Mouse (Mus musculus) left cerebral cortex, adult 2 months (tissue): ENCODE results near the gene Gm11060. TPM values are rescaled to one million over a fixed set of nuclear protein-coding genes. Genes with fewer than 3 reads are reported as not detected.

ENCODE experiments used
- DNase-seq, 2 experiments: peaks; one replicate each; pipeline ENCODE4 v3.0.0; 2021 to 2022; ENCODE audit warnings: low spot score in 2 of 2, mixed read lengths in 1 of 2; ENCODE audit errors: extremely low spot score in 1 of 2
- H3K27ac ChIP-seq: fragments of 200-600 bp; 2 replicates; pipeline ENCODE4 v1.8.1; 2022
- H3K4me3 ChIP-seq: fragments of 200-600 bp; 2 replicates; pipeline ENCODE4 v1.8.1; 2022
- CTCF ChIP-seq: fragments of 200-600 bp; IDR thresholded peaks from 2 replicates; pipeline ENCODE4 v1.8.1; 2022; ENCODE audit warnings: antibody characterized with exemption, mild to moderate bottlenecking, moderate library complexity
- intact Hi-C: fragments of 180-260 bp; cut with DNase I; formaldehyde crosslinking; loops from one replicate; pipeline ENCODE4 v1.15.1; 2025
- long read RNA-seq, 2 experiments: library from polyadenylated mRNA; stranded (forward); transcript quantifications; one replicate each; pipeline ENCODE4 v2.0.0; 2021; ENCODE audit warnings: borderline mapping rate in 2 of 2
- total RNA-seq, 2 experiments: library from RNA; stranded (reverse); gene quantifications; 2 replicates each; pipeline ENCODE4 v1.2.3; 2021

Gm11060 gene
- not detected for total RNA-seq
- long read RNA-seq, experiment 1 = 0 reads
- long read RNA-seq, experiment 2 = 0 reads

DNA sequence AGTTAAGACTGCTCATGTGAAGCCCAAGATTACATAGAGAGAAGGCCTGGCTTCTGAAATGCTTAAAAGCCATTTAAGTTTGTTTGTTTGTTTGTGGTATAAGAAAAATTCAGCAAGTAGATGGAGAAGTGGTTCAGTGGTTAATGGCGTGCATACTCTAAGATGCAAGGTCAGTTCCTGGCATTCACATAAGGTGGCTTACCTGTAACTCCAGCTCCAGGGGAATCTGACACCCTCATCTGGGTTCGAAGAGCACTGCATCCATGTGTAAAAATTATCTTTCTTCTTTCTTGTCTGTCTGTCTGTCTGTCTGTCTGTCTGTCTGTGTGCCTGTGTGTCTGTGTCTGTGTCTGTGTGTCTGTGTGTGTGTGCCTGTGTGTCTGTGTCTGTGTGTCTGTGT lies at the start of gene Gm11060:
Gm11060 (plus strand) TSS at position 301 of the 400 bp plus-strand sequence.
- H3K27ac ChIP-seq = no peak within 1 kb of the TSS
- no peak for DNase-seq
- no peak within 1 kb of the TSS for H3K4me3 ChIP-seq
- intact Hi-C loops = no loop called here
- TF ChIP-seq CTCF = no peak

- Histone ChIP-seq H3K27ac (no peak overlapping the region), H3K4me3 (no peak overlapping the region)
- no peak for DNase-seq
- TF ChIP-seq CTCF = no peak
- intact Hi-C loops = no loop called here
Measured at GRCm38 (mm10) chr2:105043152-105043551, 48.7 kb upstream of the Gm11060 start.

- Histone ChIP-seq H3K27ac (no peak overlapping the region), H3K4me3 (no peak overlapping the region)
- no peak for DNase-seq
- intact Hi-C loops = no loop called here
- no peak for TF ChIP-seq CTCF
Measured at GRCm38 (mm10) chr2:105048301-105048700, 43.5 kb upstream of the Gm11060 start.

DNA sequence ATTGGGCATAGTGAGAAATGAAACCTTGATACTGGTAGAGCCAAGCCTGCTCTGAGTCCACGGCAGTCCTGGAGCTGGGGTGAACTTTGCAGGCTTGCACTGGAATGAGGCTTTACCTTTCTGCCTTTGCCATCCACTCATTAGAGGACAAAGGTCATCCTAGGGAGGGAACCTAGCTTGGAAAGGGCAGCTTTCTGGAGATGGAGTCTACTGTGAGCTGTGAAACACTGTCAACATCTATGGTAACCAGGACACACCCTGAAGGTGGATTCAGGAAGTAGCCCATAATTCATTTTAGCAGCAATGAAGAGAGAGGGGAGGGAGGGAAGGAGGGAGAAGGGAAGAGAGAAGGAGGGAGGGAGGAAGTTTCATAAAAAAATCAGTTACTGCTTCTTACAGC lies 36.3 kb upstream of the Gm11060 start:
- TF ChIP-seq CTCF = no peak
- H3K27ac ChIP-seq = no peak overlapping the region
- intact Hi-C loops = no loop called here
- H3K4me3 ChIP-seq = no peak overlapping the region
- DNase-seq = no peak

GRCm38 (mm10) chr2:105058577-105059116 lies 33.2 kb upstream of the Gm11060 start:
- DNase-seq = no peak
- no peak for TF ChIP-seq CTCF
- intact Hi-C loops = no loop called here
- no peak overlapping the region for H3K27ac ChIP-seq
- H3K4me3 ChIP-seq = no peak overlapping the region

GRCm38 (mm10) chr2:105062741-105063372 lies 29.0 kb upstream of the Gm11060 start:
- Histone ChIP-seq H3K27ac (no peak overlapping the region), H3K4me3 (no peak overlapping the region)
- no peak for DNase-seq
- intact Hi-C loops = no loop called here
- TF ChIP-seq CTCF = no peak

- DNase-seq = no peak
- H3K4me3 ChIP-seq = no peak overlapping the region
- TF ChIP-seq CTCF = no peak; the same call in 1 of the 2 replicates
- intact Hi-C loops = no loop called here
- no peak overlapping the region for H3K27ac ChIP-seq
Measured at GRCm38 (mm10) chr2:105072496-105072895, 19.3 kb upstream of the Gm11060 start.

GRCm38 (mm10) chr2:105074196-105074595 lies 17.6 kb upstream of the Gm11060 start:
- Histone ChIP-seq H3K27ac (no peak overlapping the region), H3K4me3 (no peak overlapping the region)
- intact Hi-C loops = no loop called here
- TF ChIP-seq CTCF = no peak
- no peak for DNase-seq

DNA sequence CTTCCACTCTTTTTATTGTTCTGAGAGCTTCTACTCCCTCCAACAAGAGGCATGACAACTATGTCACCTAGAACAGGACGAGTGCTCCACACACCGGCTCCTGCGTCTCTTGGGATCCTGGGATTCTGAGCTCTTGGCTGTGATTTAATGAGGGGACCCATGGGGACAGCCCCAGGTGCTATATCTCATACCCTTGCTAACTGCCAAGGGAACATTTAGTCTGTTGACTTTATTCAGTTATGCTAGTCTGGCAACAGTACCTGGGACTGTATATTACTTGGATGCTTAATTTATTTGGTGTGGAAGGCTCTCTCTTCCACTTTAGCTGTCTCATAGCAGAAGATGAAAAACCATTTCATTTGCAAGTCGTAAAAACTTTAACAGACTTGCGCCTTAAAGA lies 16.0 kb upstream of the Gm11060 start:
- no peak for TF ChIP-seq CTCF
- no peak for DNase-seq
- intact Hi-C loops = no loop called here
- Histone ChIP-seq H3K4me3 (no peak overlapping the region), H3K27ac (no peak overlapping the region)

DNA sequence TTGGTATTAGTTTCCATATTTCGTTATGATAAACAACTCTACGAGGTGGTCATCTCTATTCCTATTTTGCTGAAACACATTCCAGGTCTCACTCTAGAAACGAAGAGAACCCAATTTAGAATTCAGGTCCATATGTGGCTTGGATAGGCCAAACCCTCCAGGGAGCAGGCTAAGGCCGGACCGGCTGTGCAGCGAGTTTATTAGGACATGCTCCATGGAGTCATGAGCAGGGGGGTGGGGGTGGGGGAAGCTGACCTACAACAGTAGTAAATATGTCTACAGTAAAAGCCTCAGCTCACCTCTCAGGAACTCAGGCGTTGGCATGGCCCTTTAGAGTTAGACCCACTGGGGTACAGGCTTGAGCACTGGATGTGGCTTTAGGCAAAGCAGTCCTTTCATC lies 14.7 kb upstream of the Gm11060 start:
- H3K4me3 ChIP-seq = no peak overlapping the region
- TF ChIP-seq CTCF = no peak
- no peak overlapping the region for H3K27ac ChIP-seq
- intact Hi-C loops = no loop called here
- no peak for DNase-seq

- H3K4me3 ChIP-seq = no peak overlapping the region
- intact Hi-C loops = no loop called here
- no peak for TF ChIP-seq CTCF
- H3K27ac ChIP-seq = no peak overlapping the region
- DNase-seq = no peak
Measured at GRCm38 (mm10) chr2:105082256-105082790, 9.5 kb upstream of the Gm11060 start.

GRCm38 (mm10) chr2:105084035-105084434 lies 7.8 kb upstream of the Gm11060 start:
- H3K4me3 ChIP-seq = no peak overlapping the region
- H3K27ac ChIP-seq = no peak overlapping the region
- DNase-seq = no peak
- intact Hi-C loops = no loop called here
- no peak for TF ChIP-seq CTCF

GRCm38 (mm10) chr2:105086081-105086480 lies 5.7 kb upstream of the Gm11060 start:
- H3K27ac ChIP-seq = no peak overlapping the region
- TF ChIP-seq CTCF = no peak
- intact Hi-C loops = no loop called here
- no peak for DNase-seq
- no peak overlapping the region for H3K4me3 ChIP-seq
